Mouse (Mus musculus): ENCODE results near the gene Lbhd1. TPM values are rescaled to one million over a fixed set of nuclear protein-coding genes. Genes with fewer than 3 reads are reported as not detected.

The Lbhd1 gene
- polyA plus RNA-seq, 1 experiment from 2014 or later = 111 TPM

- Histone ChIP-seq H3K27ac (peak overlapping the region; percentile 96; the same call in 1 of the 2 replicates), H3K9me3 (no peaks in the 10 kb centered on the region), H3K36me3 (peaks cover 70% of the 10 kb centered on the region), H3K27me3 (ENCODE audit: insufficient read depth, poor library complexity, severe bottlenecking) (no peaks in the 10 kb centered on the region), H3K4me1 (replicated peaks) (peaks cover 38% of the 10 kb centered on the region), H3K4me3 (peak overlapping the region; percentile 92)
- WGBS = 78% methylated on average over 3 of the region's 3 CpGs
- DNase-seq (ENCODE audit: low spot score) = no peak
Observed at GRCm38 (mm10) chr19:8899079-8899478, 15.5 kb downstream of the Lbhd1 start.

- peaks cover 85% of the 10 kb centered on the region for H3K36me3 ChIP-seq
Observed at GRCm38 (mm10) chr19:8903412-8903811, 19.9 kb downstream of the Lbhd1 start.

GRCm38 (mm10) chr19:8908531-8908930 lies 25.0 kb downstream of the Lbhd1 start:
- H3K4me3 ChIP-seq = no peak overlapping the region
- DNase-seq (ENCODE audit: low spot score) = no peak
- H3K27ac ChIP-seq = no peak overlapping the region
- no peaks in the 10 kb centered on the region for H3K4me1 ChIP-seq (replicated peaks)
- H3K27me3 ChIP-seq (ENCODE audit: insufficient read depth, poor library complexity, severe bottlenecking) = no peaks in the 10 kb centered on the region
- 91% methylated on average over 6 of the region's 6 CpGs for WGBS
- H3K36me3 ChIP-seq = peaks cover 99% of the 10 kb centered on the region
- no peaks in the 10 kb centered on the region for H3K9me3 ChIP-seq

More at GRCm38 (mm10) chr19:8903412-8903811, 19.9 kb downstream of the Lbhd1 start:
- no peak for DNase-seq (ENCODE audit: low spot score)
- Histone ChIP-seq H3K27me3 (ENCODE audit: insufficient read depth, poor library complexity, severe bottlenecking) (no peaks in the 10 kb centered on the region), H3K9me3 (no peaks in the 10 kb centered on the region), H3K4me1 (replicated peaks) (peaks cover 12% of the 10 kb centered on the region), H3K27ac (no peak overlapping the region), H3K4me3 (no peak overlapping the region)
- WGBS = 95% methylated on average over 5 of the region's 5 CpGs

- Histone ChIP-seq H3K27me3 (ENCODE audit: insufficient read depth, poor library complexity, severe bottlenecking) (no peaks in the 10 kb centered on the region), H3K36me3 (peaks cover 100% of the 10 kb centered on the region), H3K9me3 (no peaks in the 10 kb centered on the region), H3K4me1 (replicated peaks) (no peaks in the 10 kb centered on the region), H3K4me3 (no peak overlapping the region), H3K27ac (no peak overlapping the region)
- no peak for DNase-seq (ENCODE audit: low spot score)
- WGBS = 93% methylated on average over 5 of the region's 5 CpGs
Observed at GRCm38 (mm10) chr19:8911810-8912209, 28.3 kb downstream of the Lbhd1 start.

- peaks cover 84% of the 10 kb centered on the region for H3K36me3 ChIP-seq
Observed at GRCm38 (mm10) chr19:8914212-8914611, 30.7 kb downstream of the Lbhd1 start.

GRCm38 (mm10) chr19:8919000-8919399 lies 35.5 kb downstream of the Lbhd1 start:
- Histone ChIP-seq H3K4me3 (no peak overlapping the region), H3K27me3 (ENCODE audit: insufficient read depth, poor library complexity, severe bottlenecking) (no peaks in the 10 kb centered on the region), H3K36me3 (peaks cover 55% of the 10 kb centered on the region), H3K4me1 (replicated peaks) (peaks cover 22% of the 10 kb centered on the region), H3K27ac (no peak overlapping the region), H3K9me3 (no peaks in the 10 kb centered on the region)
- no peak for DNase-seq (ENCODE audit: low spot score)
- WGBS = 95% methylated on average over 3 of the region's 3 CpGs

More at GRCm38 (mm10) chr19:8914212-8914611, 30.7 kb downstream of the Lbhd1 start:
- Histone ChIP-seq H3K4me1 (replicated peaks) (no peaks in the 10 kb centered on the region), H3K27me3 (ENCODE audit: insufficient read depth, poor library complexity, severe bottlenecking) (no peaks in the 10 kb centered on the region), H3K4me3 (no peak overlapping the region), H3K27ac (no peak overlapping the region), H3K9me3 (no peaks in the 10 kb centered on the region)
- WGBS = 90% methylated on average over 3 of the region's 3 CpGs
- no peak for DNase-seq (ENCODE audit: low spot score)

GRCm38 (mm10) chr19:8919684-8920072 lies 36.1 kb downstream of the Lbhd1 start:
- no peaks in the 10 kb centered on the region for H3K27me3 ChIP-seq (ENCODE audit: insufficient read depth, poor library complexity, severe bottlenecking)
- peaks cover 53% of the 10 kb centered on the region for H3K36me3 ChIP-seq
- 70% methylated on average over 6 of the region's 6 CpGs for WGBS
- peak overlapping the region; percentile 94 for H3K27ac ChIP-seq
- DNase-seq (ENCODE audit: low spot score) = no peak
- peaks cover 22% of the 10 kb centered on the region for H3K4me1 ChIP-seq (replicated peaks)
- peak overlapping the region; percentile 89 for H3K4me3 ChIP-seq
- H3K9me3 ChIP-seq = no peaks in the 10 kb centered on the region

- peak; percentile 97 for DNase-seq (ENCODE audit: low spot score)
- 2% methylated on average over 50 of the region's 50 CpGs for WGBS
- Histone ChIP-seq H3K36me3 (peaks cover 49% of the 10 kb centered on the region), H3K9me3 (no peaks in the 10 kb centered on the region), H3K4me1 (replicated peaks) (peaks cover 22% of the 10 kb centered on the region), H3K4me3 (peak within 1 kb of the TSS; percentile 89), H3K27me3 (ENCODE audit: insufficient read depth, poor library complexity, severe bottlenecking) (no peaks in the 10 kb centered on the region), H3K27ac (peak within 1 kb of the TSS; percentile 94)
Observed at GRCm38 (mm10) chr19:8920073-8920736, 36.7 kb downstream of the Lbhd1 start, which contains the start of gene B3gat3. TSS of gene B3gat3 (plus strand) at chr19:8920374.

- peak; percentile 20 for DNase-seq (ENCODE audit: low spot score)
- Histone ChIP-seq H3K36me3 (peaks cover 49% of the 10 kb centered on the region), H3K9me3 (no peaks in the 10 kb centered on the region), H3K27ac (peak overlapping the region; percentile 94), H3K4me1 (replicated peaks) (peaks cover 22% of the 10 kb centered on the region), H3K4me3 (peak overlapping the region; percentile 89), H3K27me3 (ENCODE audit: insufficient read depth, poor library complexity, severe bottlenecking) (no peaks in the 10 kb centered on the region)
- WGBS = 4% methylated on average over 6 of the region's 6 CpGs
Observed at GRCm38 (mm10) chr19:8920836-8921291, 37.3 kb downstream of the Lbhd1 start.

- H3K27ac ChIP-seq = no peak overlapping the region
- DNase-seq (ENCODE audit: low spot score) = no peak
- peak overlapping the region; percentile 26; the same call in 1 of the 2 replicates for H3K4me3 ChIP-seq
- peaks cover 22% of the 10 kb centered on the region for H3K4me1 ChIP-seq (replicated peaks)
- WGBS = 76% methylated on average over 9 of the region's 9 CpGs
- peaks cover 49% of the 10 kb centered on the region for H3K36me3 ChIP-seq
- H3K9me3 ChIP-seq = no peaks in the 10 kb centered on the region
- H3K27me3 ChIP-seq (ENCODE audit: insufficient read depth, poor library complexity, severe bottlenecking) = no peaks in the 10 kb centered on the region
Observed at GRCm38 (mm10) chr19:8921741-8922140, 38.2 kb downstream of the Lbhd1 start.

GRCm38 (mm10) chr19:8926766-8927165 lies 43.2 kb downstream of the Lbhd1 start:
- Histone ChIP-seq H3K4me3 (no peak overlapping the region), H3K27ac (no peak overlapping the region), H3K9me3 (no peaks in the 10 kb centered on the region), H3K27me3 (ENCODE audit: insufficient read depth, poor library complexity, severe bottlenecking) (no peaks in the 10 kb centered on the region), H3K36me3 (peaks cover 59% of the 10 kb centered on the region), H3K4me1 (replicated peaks) (peaks cover 30% of the 10 kb centered on the region)
- WGBS = 82% methylated on average over 2 of the region's 2 CpGs
- no peak for DNase-seq (ENCODE audit: low spot score)

GRCm38 (mm10) chr19:8927891-8928525 lies 44.5 kb downstream of the Lbhd1 start:
- Histone ChIP-seq H3K27me3 (ENCODE audit: insufficient read depth, poor library complexity, severe bottlenecking) (no peaks in the 10 kb centered on the region), H3K4me3 (no peak overlapping the region), H3K27ac (no peak overlapping the region), H3K4me1 (replicated peaks) (peaks cover 28% of the 10 kb centered on the region), H3K9me3 (no peaks in the 10 kb centered on the region), H3K36me3 (peaks cover 54% of the 10 kb centered on the region)
- DNase-seq (ENCODE audit: low spot score) = no peak
- 88% methylated on average over 12 of the region's 12 CpGs for WGBS

GRCm38 (mm10) chr19:8928689-8929223 lies 45.2 kb downstream of the Lbhd1 start:
- no peak for DNase-seq (ENCODE audit: low spot score)
- Histone ChIP-seq H3K27me3 (ENCODE audit: insufficient read depth, poor library complexity, severe bottlenecking) (no peaks in the 10 kb centered on the region), H3K27ac (peak overlapping the region; percentile 92), H3K9me3 (no peaks in the 10 kb centered on the region), H3K36me3 (peaks cover 54% of the 10 kb centered on the region), H3K4me3 (peak overlapping the region; percentile 81), H3K4me1 (replicated peaks) (peaks cover 28% of the 10 kb centered on the region)
- WGBS = 14% methylated on average over 16 of the region's 16 CpGs
